Mouse (Mus musculus) MEL (cell line): ENCODE measurements around the gene Nfix.

Experiments
- CTCF ChIP-seq, 3 experiments: IDR thresholded peaks in 2 of 3; conservative IDR thresholded peaks in 1 of 3; 2 replicates each; pipeline ENCODE4 v1.5.1; 2011 to 2012; ENCODE audit warnings: low read length in 3 of 3, low read depth in 2 of 3, mild to moderate bottlenecking in 2 of 3, improper control_type of control experiment in 1 of 3, inconsistent platforms in 1 of 3, mixed read lengths in 1 of 3, moderate library complexity in 1 of 3; ENCODE audit not compliant: control insufficient read depth in 1 of 3, insufficient read depth in 1 of 3, poor library complexity in 1 of 3, severe bottlenecking in 1 of 3
- ELF1 ChIP-seq: IDR thresholded peaks from 2 replicates; pipeline ENCODE4 v1.6.1; 2014; ENCODE audit warnings: low read depth, mild to moderate bottlenecking, inconsistent platforms, low read length, improper control_type of control experiment, moderate library complexity
- GABPA ChIP-seq: IDR thresholded peaks from 2 replicates; pipeline ENCODE4 v1.6.1; 2012; ENCODE audit warnings: low read depth, mild to moderate bottlenecking, inconsistent platforms, low read length, improper control_type of control experiment, moderate library complexity
- POLR2AphosphoS5 ChIP-seq: IDR thresholded peaks from 2 replicates; pipeline ENCODE4 v1.6.1; 2012; ENCODE audit warnings: low read depth, borderline replicate concordance, mild to moderate bottlenecking, inconsistent platforms, low read length, moderate library complexity, mixed read lengths
- RAD21 ChIP-seq: IDR thresholded peaks from 2 replicates; pipeline ENCODE4 v1.6.1; 2011; ENCODE audit warnings: mild to moderate bottlenecking, low read depth, low read length, improper control_type of control experiment

DNA sequence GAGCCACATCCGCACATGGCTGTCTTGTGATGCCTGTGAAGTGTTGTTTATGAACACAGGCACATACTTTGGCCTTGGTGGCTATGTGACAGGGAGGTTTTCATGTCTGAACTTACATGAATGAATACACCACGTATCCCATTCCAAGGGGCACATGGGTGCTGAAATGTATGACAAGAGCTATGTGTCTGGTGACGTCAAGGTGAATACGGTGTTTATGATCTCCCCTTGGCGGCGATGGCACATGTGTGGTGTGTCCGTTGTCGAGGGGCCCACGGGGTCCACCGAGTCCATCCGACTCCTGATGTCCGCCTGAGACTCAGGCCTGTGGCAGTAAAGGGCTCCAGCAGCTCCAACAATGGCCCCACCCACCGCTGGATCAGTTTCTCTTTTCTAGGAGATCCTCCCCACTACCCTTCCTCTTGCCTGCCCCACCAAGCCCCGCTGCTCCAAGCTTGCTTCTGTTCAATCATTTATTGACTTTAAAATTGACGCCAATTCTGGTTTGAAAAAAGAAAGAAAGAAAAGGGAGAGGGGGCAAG, 2.8 kb downstream of the Nfix start:
- no peak for TF ChIP-seq POLR2AphosphoS5
- no peak for TF ChIP-seq CTCF (IDR thresholded peaks at IDR 0.05 in 2 of 3, conservative IDR thresholded peaks at IDR 0.05 in 1 of 3; ENCODE audit: control insufficient read depth in 1 of 3, insufficient read depth in 1 of 3, low read depth in 2 of 3, low read length in 3 of 3, poor library complexity in 1 of 3, severe bottlenecking in 1 of 3)
- no peak for TF ChIP-seq GABPA
- no peak for TF ChIP-seq RAD21
- no peak for TF ChIP-seq ELF1
